Mouse (Mus musculus) erythroblast, embryonic 14.5 days (primary cell): ENCODE results near the gene Rimklb.

Source experiments
- GATA1 ChIP-seq: IDR thresholded peaks from 2 replicates; pipeline ENCODE4 v1.6.1; 2012; ENCODE audit warnings: low read length, inconsistent platforms, mixed read lengths
- TAL1 ChIP-seq: IDR thresholded peaks from 3 replicates; pipeline ENCODE4 v1.6.1; 2012; ENCODE audit warnings: low read length, inconsistent platforms, mixed read lengths

DNA sequence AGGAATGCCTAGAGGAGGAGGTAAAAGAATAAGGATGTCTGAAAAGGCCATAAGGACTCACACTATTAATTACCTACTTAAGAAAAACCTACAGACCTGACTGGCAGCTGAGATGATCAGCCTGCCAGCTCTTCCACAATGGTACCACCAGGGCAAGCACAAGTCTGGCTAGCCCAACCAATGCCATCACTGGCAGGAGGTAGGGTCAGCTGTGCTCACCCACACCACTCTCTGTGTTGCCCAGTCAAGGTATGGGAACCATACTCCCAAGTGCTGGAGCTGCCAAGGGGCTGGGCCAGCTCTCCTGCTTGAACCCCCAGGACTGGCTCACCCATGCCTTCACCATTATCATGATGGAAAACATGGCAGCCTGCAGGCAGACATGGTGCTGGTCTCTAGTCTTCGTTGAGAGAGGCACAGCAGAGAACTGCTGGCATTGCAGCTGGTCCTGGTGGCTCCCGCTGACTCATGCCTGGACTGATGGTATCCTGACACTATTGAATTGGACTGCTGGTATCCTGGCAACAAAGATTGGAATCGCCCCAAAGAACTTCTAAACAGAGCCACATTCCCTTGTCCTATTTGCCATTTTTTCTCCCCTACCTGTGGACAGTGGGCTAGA, 32.4 kb downstream of the Rimklb start:
- TF ChIP-seq GATA1 = no peak
- no peak for TF ChIP-seq TAL1
